29 mouse cellular contexts compared by ENCODE assay signal in genomic region chr10:111819755-111820451, GRCm38 (mm10).
DNase-seq lines count a peak whose midpoint lies in the region; ATAC-seq and TF ChIP-seq lines count a peak whose summit lies in the region.
"Had no signal": no experiment of that assay in that cellular context is flagged by ENCODE, and none has a peak within 500 bp of the region (broad histone marks: within the 10 kb centered on the region; RNA-seq: fewer than 3 reads in every experiment).

No protein-coding gene starts in this region.

- H3K4me1 ChIP-seq in liver, adult 2 months (ENCODE audit: control insufficient read depth, insufficient read depth, low read length) = peaks cover 6% of the 10 kb centered on the region
- H3K4me1 ChIP-seq in liver, embryonic 12.5 days = peaks cover 15% of the 10 kb centered on the region
- H3K4me1 ChIP-seq in testis, adult 2 months (ENCODE audit: control insufficient read depth, insufficient read depth, low read length) = no peaks in the 10 kb centered on the region
- H3K4me1 ChIP-seq: embryonic facial prominence, embryonic 15.5 days; heart, embryonic 15.5 days had no signal

- no peak for TF ChIP-seq CTCF in gastrocnemius, adult 2 months (IDR thresholded peaks at IDR 0.05)
- TF ChIP-seq CTCF in liver, adult 2 months (IDR thresholded peaks at IDR 0.05; ENCODE audit: low read depth, low read length) = no peak
- TF ChIP-seq CTCF in testis, adult 2 months (IDR thresholded peaks at IDR 0.05; ENCODE audit: control insufficient read depth, insufficient read depth, insufficient replicate concordance, low read depth, low read length) = no peak

- no peaks in the 10 kb centered on the region for H3K79me2 ChIP-seq in liver, adult 2 months (ENCODE audit: control insufficient read depth, insufficient read depth, low read length)

- no peaks in the 10 kb centered on the region for H3K36me3 ChIP-seq in liver, adult 2 months (ENCODE audit: control insufficient read depth, insufficient read depth, low read length)
- H3K36me3 ChIP-seq in liver, embryonic 12.5 days = no peaks in the 10 kb centered on the region
- no peaks in the 10 kb centered on the region for H3K36me3 ChIP-seq in testis, adult 2 months (ENCODE audit: control insufficient read depth, insufficient read depth, low read length)
- H3K36me3 ChIP-seq: embryonic facial prominence, embryonic 12.5 days; embryonic facial prominence, embryonic 15.5 days; G1E; heart, embryonic 15.5 days had no signal

- no peaks in the 10 kb centered on the region for H3K27me3 ChIP-seq in liver, adult 2 months (ENCODE audit: control insufficient read depth, insufficient read depth, low read length)
- no peaks in the 10 kb centered on the region for H3K27me3 ChIP-seq in liver, embryonic 12.5 days (replicated peaks)
- no peaks in the 10 kb centered on the region for H3K27me3 ChIP-seq in testis, adult 2 months (ENCODE audit: control insufficient read depth, insufficient read depth, low read length)
- H3K27me3 ChIP-seq: CH12.LX; embryonic facial prominence, embryonic 12.5 days; embryonic facial prominence, embryonic 15.5 days; heart, embryonic 15.5 days had no signal

- TF ChIP-seq POLR2A in liver, adult 2 months (IDR thresholded peaks at IDR 0.05; ENCODE audit: extremely low read depth, insufficient read depth, low read length) = no peak
- TF ChIP-seq POLR2A in testis, adult 2 months (IDR thresholded peaks at IDR 0.05; ENCODE audit: control insufficient read depth, low read depth, low read length) = no peak

- no peak overlapping the region for H3K4me2 ChIP-seq in liver, embryonic 12.5 days
- H3K4me2 ChIP-seq: embryonic facial prominence, embryonic 12.5 days; embryonic facial prominence, embryonic 15.5 days; heart, embryonic 15.5 days; hindbrain, embryonic 14.5 days had no signal

- intact Hi-C loops in gastrocnemius, adult 2 months (cut with DNase I) = no loop called here

- no peaks in the 10 kb centered on the region for H3K9me3 ChIP-seq in liver, embryonic 12.5 days (replicated peaks)
- H3K9me3 ChIP-seq: embryonic facial prominence, embryonic 12.5 days; embryonic facial prominence, embryonic 15.5 days; G1E; heart, embryonic 15.5 days had no signal

- WGBS in liver, adult 2 months = 24% methylated on average over 8 of the region's 8 CpGs
- WGBS in liver, embryonic 12.5 days (ENCODE audit: insufficient replicate concordance) = 76% methylated on average over 8 of the region's 8 CpGs

- no peak for DNase-seq in gastrocnemius, adult 2 months
- DNase-seq in gastrocnemius, postnatal 10 days = no peak
- DNase-seq in heart, adult 18-20 months = peak; percentile 49 to 62
- DNase-seq in heart, postnatal 4 days = no peak
- peak; percentile 97 for DNase-seq in liver, adult 2 months (ENCODE audit: extremely low read depth, low read depth, low spot score)
- DNase-seq in testis, postnatal 14 days (ENCODE audit: low spot score) = no peak
- DNase-seq: adrenal gland, adult 2 months; adrenal gland, postnatal 14 days; B cell, adult 2 months; cerebellum, adult 11 months; cerebellum, adult 2 months; cerebellum, adult 9-11 months; cerebellum, postnatal 25 days; forebrain, postnatal 0 days; heart, postnatal 10 days; kidney, adult 18-20 months had no signal

- no peak overlapping the region for H3K4me3 ChIP-seq in gastrocnemius, adult 2 months
- H3K4me3 ChIP-seq in liver, adult 2 months (ENCODE audit: insufficient read depth, low read depth, low read length) = no peak overlapping the region
- H3K4me3 ChIP-seq in liver, embryonic 12.5 days = no peak overlapping the region
- no peak overlapping the region for H3K4me3 ChIP-seq in testis, adult 2 months (ENCODE audit: control insufficient read depth, low read depth, low read length)
- H3K4me3 ChIP-seq: embryonic facial prominence, embryonic 12.5 days; embryonic facial prominence, embryonic 15.5 days; heart, adult 2 months; heart, embryonic 15.5 days had no signal

- H3K27ac ChIP-seq in gastrocnemius, adult 2 months = peak overlapping the region; percentile 39
- H3K27ac ChIP-seq in liver, adult 2 months (replicated peaks; ENCODE audit: insufficient read depth, low read depth, low read length) = no peak overlapping the region
- H3K27ac ChIP-seq in liver, embryonic 12.5 days = no peak overlapping the region
- H3K27ac ChIP-seq in testis, adult 2 months (ENCODE audit: control insufficient read depth, insufficient read depth, low read depth, low read length) = peak overlapping the region; percentile 4; the same call in 1 of the 2 replicates
- H3K27ac ChIP-seq: embryonic facial prominence, embryonic 12.5 days; embryonic facial prominence, embryonic 15.5 days; heart, embryonic 15.5 days; hindbrain, embryonic 14.5 days; hindbrain, postnatal 0 days had no signal

- no peak for ATAC-seq in liver, embryonic 12.5 days
- ATAC-seq: forebrain, embryonic 14.5 days; forebrain, postnatal 0 days; hindbrain, postnatal 0 days; inflammation-experienced regulatory T-cells, adult 6 months; intestine, embryonic 16.5 days had no signal

- H3K9ac ChIP-seq in liver, adult 2 months (ENCODE audit: low read depth, low read length) = no peak overlapping the region
- no peak overlapping the region for H3K9ac ChIP-seq in liver, embryonic 12.5 days
- H3K9ac ChIP-seq: embryonic facial prominence, embryonic 12.5 days; embryonic facial prominence, embryonic 15.5 days; forebrain, postnatal 0 days; heart, embryonic 15.5 days; hindbrain, embryonic 14.5 days had no signal

Comparison
In these comparisons a context has a peak if more than half of its experiments do, and no peak if none do; other contexts are left out.
1. DNase-seq: peak in heart, adult 18-20 months (2 of 2) and liver, adult 2 months (single experiment); none in gastrocnemius, adult 2 months (single experiment), gastrocnemius, postnatal 10 days (single experiment), heart, postnatal 4 days (single experiment) and testis, postnatal 14 days (single experiment).
2. H3K27ac ChIP-seq: peak in gastrocnemius, adult 2 months (single experiment) and testis, adult 2 months (single experiment); none in liver, adult 2 months (single experiment) and liver, embryonic 12.5 days (single experiment).